Mouse (Mus musculus) midbrain, embryonic 13.5 days (tissue): ENCODE data around the gene Btnl9. TPM values are rescaled to one million over a fixed set of nuclear protein-coding genes. Genes with fewer than 3 reads are reported as not detected.
A peak's percentile ranks its signal among the peaks of the same experiment; 100 is the strongest.

Experiments used
- ATAC-seq: fragments of 200-750 bp; cut with Nextera tagmentation; 2 replicates; pipeline ENCODE4 v1.8.0; 2017; ENCODE audit warnings: mild to moderate bottlenecking, moderate TSS enrichment, moderate library complexity
- H3K27ac ChIP-seq: fragments of 300-500 bp; sonication (generic); 2 replicates; pipeline ENCODE4 v1.5.1; 2015; ENCODE audit warnings: inconsistent platforms, mild to moderate bottlenecking, moderate library complexity
- H3K27me3 ChIP-seq: fragments of 300-500 bp; sonication (generic); 2 replicates; pipeline ENCODE4 v1.6.1; 2015; ENCODE audit warnings: mild to moderate bottlenecking, inconsistent platforms
- H3K36me3 ChIP-seq: fragments of 300-500 bp; sonication (generic); 2 replicates; pipeline ENCODE4 v1.6.1; 2015; ENCODE audit warnings: mild to moderate bottlenecking, inconsistent platforms
- H3K4me1 ChIP-seq: fragments of 300-500 bp; sonication (generic); replicated peaks from 2 replicates; pipeline ENCODE4 v1.6.1; 2015; ENCODE audit warnings: inconsistent platforms
- H3K4me2 ChIP-seq: fragments of 300-500 bp; sonication (generic); replicated peaks from 2 replicates; pipeline ENCODE4 v1.6.1; 2015; ENCODE audit warnings: moderate library complexity, mild to moderate bottlenecking, inconsistent platforms
- H3K4me3 ChIP-seq: fragments of 300-500 bp; sonication (generic); replicated peaks from 2 replicates; pipeline ENCODE4 v1.5.1; 2015; ENCODE audit warnings: mild to moderate bottlenecking, inconsistent platforms
- H3K9ac ChIP-seq: fragments of 300-500 bp; sonication (generic); replicated peaks from 2 replicates; pipeline ENCODE4 v1.6.1; 2015; ENCODE audit warnings: mild to moderate bottlenecking, inconsistent platforms
- H3K9me3 ChIP-seq: fragments of 300-500 bp; sonication (generic); 2 replicates; pipeline ENCODE4 v1.6.1; 2016; ENCODE audit warnings: mild to moderate bottlenecking, inconsistent platforms
- WGBS: fragments of 180-500 bp; shearing (Covaris S2); methylation state at CpG from one replicate; pipeline ENCODE4 v1.1.7; 2015; 5-methylcytosine and 5-hydroxymethylcytosine counted together
- polyA plus RNA-seq: library from polyadenylated mRNA; unstranded; fragments of >200 nt; fragmentation: Nextera tagmentation; extraction: Ambion mirVana; gene quantifications from 2 replicates; pipeline ENCODE4 v1.2.1, GENCODE M21; 2015

The Btnl9 gene
- polyA plus RNA-seq = 0.17 TPM in 1 of 2 replicates, not detected in the other

GRCm38 (mm10) chr11:49186955-49187488 is at the start of gene Btnl9:
Btnl9 (minus strand) TSS chr11:49187159.
- H3K4me3 ChIP-seq = no peak within 1 kb of the TSS
- WGBS = 81% methylated on average over 8 of the region's 8 CpGs

GRCm38 (mm10) chr11:49235459-49236207 is 48.7 kb upstream of the Btnl9 start:
- ATAC-seq = no peak
- WGBS = 66% methylated on average over 3 of the region's 3 CpGs
- no peak overlapping the region for H3K4me2 ChIP-seq

More at GRCm38 (mm10) chr11:49186955-49187488, at the start of gene Btnl9:
- no peak within 1 kb of the TSS for H3K9ac ChIP-seq
- no peak for ATAC-seq
- H3K27me3 ChIP-seq = no peaks in the 10 kb centered on the region
- H3K4me2 ChIP-seq = no peak within 1 kb of the TSS
- no peaks in the 10 kb centered on the region for H3K36me3 ChIP-seq
- no peaks in the 10 kb centered on the region for H3K9me3 ChIP-seq
- no peak within 1 kb of the TSS for H3K27ac ChIP-seq
- H3K4me1 ChIP-seq = no peaks in the 10 kb centered on the region

GRCm38 (mm10) chr11:49232781-49233180 is 45.8 kb upstream of the Btnl9 start:
- 76% methylated on average over 3 of the region's 3 CpGs for WGBS
- ATAC-seq = no peak
- Histone ChIP-seq H3K27me3 (no peaks in the 10 kb centered on the region), H3K27ac (no peak overlapping the region), H3K9me3 (no peaks in the 10 kb centered on the region), H3K36me3 (no peaks in the 10 kb centered on the region), H3K4me3 (no peak overlapping the region), H3K9ac (no peak overlapping the region), H3K4me1 (no peaks in the 10 kb centered on the region), H3K4me2 (no peak overlapping the region)

More at GRCm38 (mm10) chr11:49235459-49236207, 48.7 kb upstream of the Btnl9 start:
- no peaks in the 10 kb centered on the region for H3K4me1 ChIP-seq
- no peaks in the 10 kb centered on the region for H3K9me3 ChIP-seq
- no peak overlapping the region for H3K9ac ChIP-seq
- no peaks in the 10 kb centered on the region for H3K36me3 ChIP-seq
- no peaks in the 10 kb centered on the region for H3K27me3 ChIP-seq
- H3K4me3 ChIP-seq = no peak overlapping the region
- no peak overlapping the region for H3K27ac ChIP-seq

GRCm38 (mm10) chr11:49224455-49224854 is 37.5 kb upstream of the Btnl9 start:
- ATAC-seq = no peak
- WGBS = 73% methylated on average over 1 of the region's 1 CpGs
- no peaks in the 10 kb centered on the region for H3K27me3 ChIP-seq
- H3K27ac ChIP-seq = no peak overlapping the region
- H3K4me3 ChIP-seq = no peak overlapping the region
- H3K36me3 ChIP-seq = 0 out of 2 replicates have a peak, but pooled peaks cover 3% of the 10 kb centered on the region
- H3K4me2 ChIP-seq = no peak overlapping the region
- H3K9ac ChIP-seq = no peak overlapping the region
- H3K4me1 ChIP-seq = no peaks in the 10 kb centered on the region
- no peaks in the 10 kb centered on the region for H3K9me3 ChIP-seq

- no peak overlapping the region for H3K4me3 ChIP-seq
- ATAC-seq = no peak
- no peak overlapping the region for H3K4me2 ChIP-seq
- no peaks in the 10 kb centered on the region for H3K27me3 ChIP-seq
- WGBS = 97% methylated on average over 2 of the region's 2 CpGs
- no peaks in the 10 kb centered on the region for H3K4me1 ChIP-seq
- H3K36me3 ChIP-seq = peaks cover 36% of the 10 kb centered on the region
- no peaks in the 10 kb centered on the region for H3K9me3 ChIP-seq
- H3K27ac ChIP-seq = no peak overlapping the region
- H3K9ac ChIP-seq = no peak overlapping the region
Measured at GRCm38 (mm10) chr11:49219271-49219670, 32.3 kb upstream of the Btnl9 start.

- Histone ChIP-seq H3K9me3 (no peaks in the 10 kb centered on the region), H3K9ac (no peak overlapping the region), H3K4me2 (no peak overlapping the region), H3K27ac (no peak overlapping the region), H3K4me3 (no peak overlapping the region), H3K27me3 (no peaks in the 10 kb centered on the region), H3K36me3 (peaks cover 39% of the 10 kb centered on the region), H3K4me1 (peaks cover 5% of the 10 kb centered on the region; the same call in 1 of the 2 replicates)
- ATAC-seq = no peak
- WGBS = 92% methylated on average over 1 of the region's 1 CpGs
Measured at GRCm38 (mm10) chr11:49213505-49213904, 26.5 kb upstream of the Btnl9 start.

- Histone ChIP-seq H3K4me1 (peaks cover 7% of the 10 kb centered on the region; the same call in 1 of the 2 replicates), H3K36me3 (peaks cover 39% of the 10 kb centered on the region), H3K4me3 (no peak overlapping the region), H3K9me3 (no peaks in the 10 kb centered on the region), H3K27ac (no peak overlapping the region), H3K9ac (no peak overlapping the region), H3K4me2 (no peak overlapping the region), H3K27me3 (no peaks in the 10 kb centered on the region)
- no peak for ATAC-seq
Measured at GRCm38 (mm10) chr11:49212577-49212976, 25.6 kb upstream of the Btnl9 start.

- WGBS = 100% methylated on average over 1 of the region's 1 CpGs
- ATAC-seq = no peak
- Histone ChIP-seq H3K9ac (no peak overlapping the region), H3K4me1 (peaks cover 27% of the 10 kb centered on the region), H3K4me3 (no peak overlapping the region), H3K36me3 (peaks cover 8% of the 10 kb centered on the region), H3K27ac (no peak overlapping the region), H3K4me2 (no peak overlapping the region), H3K27me3 (no peaks in the 10 kb centered on the region), H3K9me3 (no peaks in the 10 kb centered on the region)
Measured at GRCm38 (mm10) chr11:49207495-49207894, 20.5 kb upstream of the Btnl9 start.

GRCm38 (mm10) chr11:49205080-49205590 is 18.2 kb upstream of the Btnl9 start:
- 87% methylated on average over 6 of the region's 6 CpGs for WGBS
- Histone ChIP-seq H3K27ac (no peak overlapping the region), H3K9ac (0 out of 2 replicates have a peak overlapping the region, but pooled peaks have one; percentile 59), H3K36me3 (peaks cover 8% of the 10 kb centered on the region), H3K4me1 (peaks cover 33% of the 10 kb centered on the region), H3K27me3 (no peaks in the 10 kb centered on the region), H3K9me3 (no peaks in the 10 kb centered on the region), H3K4me3 (peak overlapping the region; percentile 95), H3K4me2 (peak overlapping the region; percentile 73)
- no peak for ATAC-seq

GRCm38 (mm10) chr11:49203771-49204497 is 17.0 kb upstream of the Btnl9 start:
- peak overlapping the region; percentile 98 for H3K9ac ChIP-seq
- under 1% methylated on average over 24 of the region's 24 CpGs for WGBS
- peak overlapping the region; percentile 95 for H3K4me3 ChIP-seq
- H3K36me3 ChIP-seq = peaks cover 8% of the 10 kb centered on the region
- no peaks in the 10 kb centered on the region for H3K9me3 ChIP-seq
- peak overlapping the region; percentile 73 for H3K4me2 ChIP-seq
- H3K27me3 ChIP-seq = no peaks in the 10 kb centered on the region
- peak overlapping the region; percentile 99 for H3K27ac ChIP-seq
- H3K4me1 ChIP-seq = peaks cover 29% of the 10 kb centered on the region
- ATAC-seq = peak; percentile 80

GRCm38 (mm10) chr11:49203129-49203768 is 16.3 kb upstream of the Btnl9 start, which contains the start of gene Zfp62:
Zfp62 (plus strand) TSS chr11:49203292.
- peak within 1 kb of the TSS; percentile 99 for H3K27ac ChIP-seq
- peak within 1 kb of the TSS; percentile 73 for H3K4me2 ChIP-seq
- WGBS = 0% methylated on average over 42 of the region's 47 CpGs
- H3K4me1 ChIP-seq = peaks cover 26% of the 10 kb centered on the region
- peak; percentile 95 for ATAC-seq
- H3K4me3 ChIP-seq = peak within 1 kb of the TSS; percentile 95
- no peaks in the 10 kb centered on the region for H3K9me3 ChIP-seq
- no peaks in the 10 kb centered on the region for H3K27me3 ChIP-seq
- H3K36me3 ChIP-seq = peaks cover 8% of the 10 kb centered on the region
- peak within 1 kb of the TSS; percentile 98 for H3K9ac ChIP-seq
